Mouse (Mus musculus) lung, adult 18-20 months (tissue): Measurements from ENCODE around the gene Btbd35f2.
"Not testable (repeated sequence)": the region's sequence is repeated elsewhere in the genome, so short reads cannot be mapped to it uniquely, and the experiment has no call there.

ENCODE experiments used
- DNase-seq, 2 experiments: peaks; one replicate each; pipeline ENCODE4 v3.0.0; 2022; ENCODE audit warnings: mixed read lengths in 2 of 2

Btbd35f2 gene

GRCm38 (mm10) chrX:32278094-32278493 lies at the start of gene Btbd35f2:
Gene Btbd35f2, plus strand, starts transcription at chrX:32278394.
- DNase-seq, result not testable (repeated sequence)
